Mouse (Mus musculus): ENCODE measurements around the gene Flt3.

The Flt3 gene

GRCm38 (mm10) chr5:147399843-147400504 is at the start of gene Flt3:
Flt3 (minus strand) TSS chr5:147400489.
- no peak for DNase-seq (ENCODE audit: low read depth, low spot score)

- DNase-seq (ENCODE audit: low read depth, low spot score) = no peak
These were observed 48.6 kb upstream of the Flt3 start for GRCm38 (mm10) chr5:147448933-147449332.

- DNase-seq (ENCODE audit: low read depth, low spot score) = no peak
These were observed 48.2 kb upstream of the Flt3 start for GRCm38 (mm10) chr5:147448526-147448925.

GRCm38 (mm10) chr5:147445252-147445651 is 45.0 kb upstream of the Flt3 start:
- no peak for DNase-seq (ENCODE audit: low read depth, low spot score)

GRCm38 (mm10) chr5:147444757-147445156 is 44.5 kb upstream of the Flt3 start:
- no peak for DNase-seq (ENCODE audit: low read depth, low spot score)

- no peak for DNase-seq (ENCODE audit: low read depth, low spot score)
These were observed 44.0 kb upstream of the Flt3 start for GRCm38 (mm10) chr5:147444298-147444697.

GRCm38 (mm10) chr5:147442741-147443140 is 42.5 kb upstream of the Flt3 start:
- no peak for DNase-seq (ENCODE audit: low read depth, low spot score)

- no peak for DNase-seq (ENCODE audit: low read depth, low spot score)
These were observed 41.7 kb upstream of the Flt3 start for GRCm38 (mm10) chr5:147441979-147442378.

- no peak for DNase-seq (ENCODE audit: low read depth, low spot score)
These were observed 40.8 kb upstream of the Flt3 start for GRCm38 (mm10) chr5:147440996-147441507.

GRCm38 (mm10) chr5:147436491-147436890 is 36.2 kb upstream of the Flt3 start:
- DNase-seq (ENCODE audit: low read depth, low spot score) = no peak

- DNase-seq (ENCODE audit: low read depth, low spot score) = no peak
These were observed 35.5 kb upstream of the Flt3 start for GRCm38 (mm10) chr5:147435751-147436150.

- no peak for DNase-seq (ENCODE audit: low read depth, low spot score)
These were observed 34.9 kb upstream of the Flt3 start for GRCm38 (mm10) chr5:147435224-147435623.

- DNase-seq (ENCODE audit: low read depth, low spot score) = no peak
These were observed 32.6 kb upstream of the Flt3 start for GRCm38 (mm10) chr5:147432927-147433326.

GRCm38 (mm10) chr5:147430936-147431839 is 30.9 kb upstream of the Flt3 start:
- peak; percentile 32 for DNase-seq (ENCODE audit: low read depth, low spot score)

- no peak for DNase-seq (ENCODE audit: low read depth, low spot score)
These were observed 30.2 kb upstream of the Flt3 start for GRCm38 (mm10) chr5:147430361-147430935.

- DNase-seq (ENCODE audit: low read depth, low spot score) = peak; percentile 86
These were observed 29.4 kb upstream of the Flt3 start, which contains the start of gene Pan3 for GRCm38 (mm10) chr5:147429535-147430305. Pan3 (plus strand) TSS chr5:147430161.

- DNase-seq (ENCODE audit: low read depth, low spot score) = no peak
These were observed 25.9 kb upstream of the Flt3 start for GRCm38 (mm10) chr5:147426048-147426805.

GRCm38 (mm10) chr5:147423612-147424011 is 23.3 kb upstream of the Flt3 start:
- no peak for DNase-seq (ENCODE audit: low read depth, low spot score)

GRCm38 (mm10) chr5:147418394-147419121 is 18.3 kb upstream of the Flt3 start:
- no peak for DNase-seq (ENCODE audit: low read depth, low spot score)

- no peak for DNase-seq (ENCODE audit: low read depth, low spot score)
These were observed 17.7 kb upstream of the Flt3 start for GRCm38 (mm10) chr5:147417986-147418385.
